Mouse (Mus musculus): ENCODE results near the gene Trim12a. TPM values are rescaled to one million over a fixed set of nuclear protein-coding genes. Genes with fewer than 3 reads are reported as not detected.
"Not testable (repeated sequence)": the region's sequence is repeated elsewhere in the genome, so short reads cannot be mapped to it uniquely, and the experiment has no call there.

The Trim12a gene
- polyA plus RNA-seq (2015; fragmentation: Nextera tagmentation; extraction: Ambion mirVana) = 7.6 and 8.8 TPM in 2 replicates

- 16% methylated on average over 4 of the region's 4 CpGs for WGBS
- H3K36me3 ChIP-seq; H3K9me3 ChIP-seq; H3K27me3 ChIP-seq (replicated peaks); H3K4me1 ChIP-seq: not testable (repeated sequence)
- H3K4me2 ChIP-seq = peak within 1 kb of the TSS; percentile 68
- peak within 1 kb of the TSS; percentile 77 for H3K27ac ChIP-seq (replicated peaks)
- H3K4me3 ChIP-seq = peak within 1 kb of the TSS; percentile 64
- peak; percentile 67; the same call in 1 of the 2 replicates for ATAC-seq (ENCODE audit: extremely low read depth, insufficient number of reproducible peaks, low FRiP score, low TSS enrichment)
- H3K9ac ChIP-seq = peak within 1 kb of the TSS; percentile 77
These were observed at the start of gene Trim12a for GRCm38 (mm10) chr7:104315369-104316080. Trim12a (minus strand) TSS chr7:104315466.

GRCm38 (mm10) chr7:104353600-104353967, 38.3 kb upstream of the Trim12a start:
- no peak; the same call in 1 of the 2 replicates for ATAC-seq (ENCODE audit: extremely low read depth, insufficient number of reproducible peaks, low FRiP score, low TSS enrichment)
- H3K4me1 ChIP-seq = peaks cover 10% of the 10 kb centered on the region
- H3K27ac ChIP-seq (replicated peaks) = peak overlapping the region; percentile 81
- H3K27me3 ChIP-seq (replicated peaks) = no peaks in the 10 kb centered on the region
- WGBS = 63% methylated on average over 2 of the region's 2 CpGs
- no peaks in the 10 kb centered on the region for H3K9me3 ChIP-seq
- H3K9ac ChIP-seq = peak overlapping the region; percentile 75; the same call in 1 of the 2 replicates
- peak overlapping the region; percentile 62 for H3K4me3 ChIP-seq
- peak overlapping the region; percentile 67 for H3K4me2 ChIP-seq
- H3K36me3 ChIP-seq = no peaks in the 10 kb centered on the region

GRCm38 (mm10) chr7:104352717-104353599, 37.7 kb upstream of the Trim12a start, which contains the start of gene Trim12c:
Trim12c (minus strand) TSS chr7:104353362.
- peak; percentile 95 for ATAC-seq (ENCODE audit: extremely low read depth, insufficient number of reproducible peaks, low FRiP score, low TSS enrichment)
- Histone ChIP-seq H3K27ac (replicated peaks) (peak within 1 kb of the TSS; percentile 81), H3K4me1 (peaks cover 10% of the 10 kb centered on the region), H3K9ac (peak within 1 kb of the TSS; percentile 75), H3K36me3 (no peaks in the 10 kb centered on the region), H3K4me2 (peak within 1 kb of the TSS; percentile 67), H3K9me3 (no peaks in the 10 kb centered on the region), H3K27me3 (replicated peaks) (no peaks in the 10 kb centered on the region), H3K4me3 (peak within 1 kb of the TSS; percentile 62)
- 2% methylated on average over 14 of the region's 14 CpGs for WGBS

GRCm38 (mm10) chr7:104348043-104348442, 32.8 kb upstream of the Trim12a start:
- not testable (repeated sequence) for H3K9me3 ChIP-seq; H3K9ac ChIP-seq; ATAC-seq (ENCODE audit: extremely low read depth, insufficient number of reproducible peaks, low FRiP score, low TSS enrichment); H3K4me2 ChIP-seq; H3K27ac ChIP-seq (replicated peaks); H3K27me3 ChIP-seq (replicated peaks); H3K4me3 ChIP-seq; H3K4me1 ChIP-seq
- WGBS = 79% methylated on average over 4 of the region's 4 CpGs
- peaks cover 25% of the 10 kb centered on the region for H3K36me3 ChIP-seq

- not testable (repeated sequence) for H3K27me3 ChIP-seq (replicated peaks); H3K9me3 ChIP-seq; H3K4me2 ChIP-seq; ATAC-seq (ENCODE audit: extremely low read depth, insufficient number of reproducible peaks, low FRiP score, low TSS enrichment); H3K27ac ChIP-seq (replicated peaks); H3K4me3 ChIP-seq; H3K4me1 ChIP-seq; H3K9ac ChIP-seq
- WGBS = 89% methylated on average over 2 of the region's 4 CpGs
- peaks cover 18% of the 10 kb centered on the region for H3K36me3 ChIP-seq
These were observed 25.5 kb upstream of the Trim12a start for GRCm38 (mm10) chr7:104340744-104341143.

- H3K27me3 ChIP-seq (replicated peaks); H3K4me2 ChIP-seq; H3K4me1 ChIP-seq; ATAC-seq (ENCODE audit: extremely low read depth, insufficient number of reproducible peaks, low FRiP score, low TSS enrichment); H3K9me3 ChIP-seq; H3K4me3 ChIP-seq; H3K9ac ChIP-seq; H3K36me3 ChIP-seq; H3K27ac ChIP-seq (replicated peaks): not testable (repeated sequence)
- WGBS = 66% methylated on average over 3 of the region's 3 CpGs
These were observed 20.3 kb upstream of the Trim12a start for GRCm38 (mm10) chr7:104335547-104335946.

- not testable (repeated sequence) for H3K4me2 ChIP-seq; H3K9me3 ChIP-seq; H3K36me3 ChIP-seq; H3K4me1 ChIP-seq; H3K4me3 ChIP-seq; H3K27me3 ChIP-seq (replicated peaks); H3K9ac ChIP-seq; H3K27ac ChIP-seq (replicated peaks); ATAC-seq (ENCODE audit: extremely low read depth, insufficient number of reproducible peaks, low FRiP score, low TSS enrichment)
- WGBS = 70% methylated on average over 2 of the region's 2 CpGs
These were observed 13.9 kb upstream of the Trim12a start, which contains the start of gene Trim34b for GRCm38 (mm10) chr7:104329171-104329570. Trim34b (plus strand) TSS chr7:104329471.

GRCm38 (mm10) chr7:104322028-104322427, 6.8 kb upstream of the Trim12a start:
- Histone ChIP-seq H3K4me1 (no peaks in the 10 kb centered on the region), H3K36me3 (no peaks in the 10 kb centered on the region), H3K9ac (no peak overlapping the region), H3K4me2 (no peak overlapping the region), H3K27me3 (replicated peaks) (no peaks in the 10 kb centered on the region), H3K9me3 (no peaks in the 10 kb centered on the region), H3K4me3 (no peak overlapping the region), H3K27ac (replicated peaks) (no peak overlapping the region)
- WGBS = 48% methylated on average over 9 of the region's 9 CpGs
- ATAC-seq (ENCODE audit: extremely low read depth, insufficient number of reproducible peaks, low FRiP score, low TSS enrichment) = no peak

GRCm38 (mm10) chr7:104314796-104315353, 391 bp downstream of the Trim12a start:
- Histone ChIP-seq H3K9me3 (no peaks in the 10 kb centered on the region), H3K4me3 (peak overlapping the region; percentile 64), H3K9ac (peak overlapping the region; percentile 77), H3K27ac (replicated peaks) (peak overlapping the region; percentile 77), H3K27me3 (replicated peaks) (no peaks in the 10 kb centered on the region), H3K4me2 (peak overlapping the region; percentile 68), H3K4me1 (peaks cover 4% of the 10 kb centered on the region; the same call in 1 of the 2 replicates), H3K36me3 (no peaks in the 10 kb centered on the region)
- 5% methylated on average over 15 of the region's 15 CpGs for WGBS
- no peak for ATAC-seq (ENCODE audit: extremely low read depth, insufficient number of reproducible peaks, low FRiP score, low TSS enrichment)

- Histone ChIP-seq H3K4me3 (no peak overlapping the region), H3K27me3 (replicated peaks) (no peaks in the 10 kb centered on the region), H3K9ac (no peak overlapping the region), H3K27ac (replicated peaks) (no peak overlapping the region), H3K9me3 (0 out of 2 replicates have a peak, but pooled peaks cover 4% of the 10 kb centered on the region), H3K4me2 (no peak overlapping the region), H3K4me1 (no peaks in the 10 kb centered on the region), H3K36me3 (no peaks in the 10 kb centered on the region)
- ATAC-seq (ENCODE audit: extremely low read depth, insufficient number of reproducible peaks, low FRiP score, low TSS enrichment) = no peak
- 77% methylated on average over 5 of the region's 5 CpGs for WGBS
These were observed 23.4 kb downstream of the Trim12a start for GRCm38 (mm10) chr7:104291638-104292400.

All from heart, embryonic 13.5 days (tissue).